Mouse (Mus musculus): ENCODE results near the gene Tspan18. TPM values are rescaled to one million over a fixed set of nuclear protein-coding genes. Genes with fewer than 3 reads are reported as not detected.

Gene Tspan18
- polyA plus RNA-seq, 1 experiment = 0.06 TPM

GRCm38 (mm10) chr2:93283481-93284293 is 50.6 kb downstream of the Tspan18 start:
- H3K36me3 ChIP-seq (ENCODE audit: control insufficient read depth, insufficient read depth) = no peaks in the 10 kb centered on the region
- H3K27me3 ChIP-seq (ENCODE audit: control insufficient read depth, insufficient read depth, insufficient read length) = no peaks in the 10 kb centered on the region
- no peak for TF ChIP-seq MAX (IDR thresholded peaks at IDR 0.05)
- TF ChIP-seq CEBPB (IDR thresholded peaks at IDR 0.05; ENCODE audit: low read depth) = no peak
- TF ChIP-seq CTCF (IDR thresholded peaks at IDR 0.05; ENCODE audit: control insufficient read depth, insufficient read depth, insufficient read length) = no peak
- no peak for TF ChIP-seq FOSL1 (IDR thresholded peaks at IDR 0.05; ENCODE audit: insufficient read depth, low read length, poor library complexity, severe bottlenecking)
- TF ChIP-seq MYOD1 (IDR thresholded peaks at IDR 0.05; ENCODE audit: control insufficient read depth, insufficient read length, low read depth) = no peak
- TF ChIP-seq USF1 (IDR thresholded peaks at IDR 0.05; ENCODE audit: low read depth) = no peak
- TF ChIP-seq MYOG (IDR thresholded peaks at IDR 0.05; ENCODE audit: control insufficient read depth, extremely low read depth, insufficient read length) = no peak
- no peaks in the 10 kb centered on the region for H3K79me3 ChIP-seq (ENCODE audit: low read depth)
- H3K4me3 ChIP-seq (ENCODE audit: insufficient read depth, poor library complexity, severe bottlenecking) = no peak overlapping the region
- H3ac ChIP-seq (ENCODE audit: control insufficient read depth, insufficient read length, low read depth) = no peak overlapping the region
- no peaks in the 10 kb centered on the region for H3K79me2 ChIP-seq (ENCODE audit: control insufficient read depth, insufficient read depth)

- Histone ChIP-seq H3K79me2 (ENCODE audit: control insufficient read depth, insufficient read depth) (no peaks in the 10 kb centered on the region), H3K36me3 (ENCODE audit: control insufficient read depth, insufficient read depth) (no peaks in the 10 kb centered on the region), H3K79me3 (ENCODE audit: low read depth) (no peaks in the 10 kb centered on the region), H3K27me3 (ENCODE audit: control insufficient read depth, insufficient read depth, insufficient read length) (no peaks in the 10 kb centered on the region), H3ac (ENCODE audit: control insufficient read depth, insufficient read length, low read depth) (no peak overlapping the region), H3K4me3 (ENCODE audit: insufficient read depth, poor library complexity, severe bottlenecking) (no peak overlapping the region)
- no peak for TF ChIP-seq FOSL1 (IDR thresholded peaks at IDR 0.05; ENCODE audit: insufficient read depth, low read length, poor library complexity, severe bottlenecking)
- no peak for TF ChIP-seq CTCF (IDR thresholded peaks at IDR 0.05; ENCODE audit: control insufficient read depth, insufficient read depth, insufficient read length)
Observed at GRCm38 (mm10) chr2:93282636-93283035, 51.7 kb downstream of the Tspan18 start.

GRCm38 (mm10) chr2:93281466-93281865 is 52.8 kb downstream of the Tspan18 start:
- H3K79me3 ChIP-seq (ENCODE audit: low read depth) = no peaks in the 10 kb centered on the region
- H3K27me3 ChIP-seq (ENCODE audit: control insufficient read depth, insufficient read depth, insufficient read length) = no peaks in the 10 kb centered on the region
- H3ac ChIP-seq (ENCODE audit: control insufficient read depth, insufficient read length, low read depth) = no peak overlapping the region
- no peak overlapping the region for H3K4me3 ChIP-seq (ENCODE audit: insufficient read depth, poor library complexity, severe bottlenecking)
- TF ChIP-seq CTCF (IDR thresholded peaks at IDR 0.05; ENCODE audit: control insufficient read depth, insufficient read depth, insufficient read length) = no peak
- no peak for TF ChIP-seq MYOD1 (IDR thresholded peaks at IDR 0.05; ENCODE audit: control insufficient read depth, insufficient read length, low read depth)
- no peaks in the 10 kb centered on the region for H3K36me3 ChIP-seq (ENCODE audit: control insufficient read depth, insufficient read depth)
- no peaks in the 10 kb centered on the region for H3K79me2 ChIP-seq (ENCODE audit: control insufficient read depth, insufficient read depth)

- H3K36me3 ChIP-seq (ENCODE audit: control insufficient read depth, insufficient read depth) = no peaks in the 10 kb centered on the region
- no peak overlapping the region for H3K4me3 ChIP-seq (ENCODE audit: insufficient read depth, poor library complexity, severe bottlenecking)
- TF ChIP-seq USF1 (IDR thresholded peaks at IDR 0.05; ENCODE audit: low read depth) (no peak), MYOG (IDR thresholded peaks at IDR 0.05; ENCODE audit: control insufficient read depth, extremely low read depth, insufficient read length) (no peak), CTCF (IDR thresholded peaks at IDR 0.05; ENCODE audit: control insufficient read depth, insufficient read depth, insufficient read length) (no peak), MYOD1 (IDR thresholded peaks at IDR 0.05; ENCODE audit: control insufficient read depth, insufficient read length, low read depth) (no peak), CEBPB (IDR thresholded peaks at IDR 0.05; ENCODE audit: low read depth) (no peak)
- no peak overlapping the region for H3ac ChIP-seq (ENCODE audit: control insufficient read depth, insufficient read length, low read depth)
- no peaks in the 10 kb centered on the region for H3K79me3 ChIP-seq (ENCODE audit: low read depth)
- no peaks in the 10 kb centered on the region for H3K79me2 ChIP-seq (ENCODE audit: control insufficient read depth, insufficient read depth)
- H3K27me3 ChIP-seq (ENCODE audit: control insufficient read depth, insufficient read depth, insufficient read length) = no peaks in the 10 kb centered on the region
Observed at GRCm38 (mm10) chr2:93280117-93280620, 54.1 kb downstream of the Tspan18 start.

- H3ac ChIP-seq (ENCODE audit: control insufficient read depth, insufficient read length, low read depth) = no peak overlapping the region
- no peak for TF ChIP-seq MAX (IDR thresholded peaks at IDR 0.05)
- no peak for TF ChIP-seq FOSL1 (IDR thresholded peaks at IDR 0.05; ENCODE audit: insufficient read depth, low read length, poor library complexity, severe bottlenecking)
- no peak for TF ChIP-seq USF1 (IDR thresholded peaks at IDR 0.05; ENCODE audit: low read depth)
- no peak for TF ChIP-seq CTCF (IDR thresholded peaks at IDR 0.05; ENCODE audit: control insufficient read depth, insufficient read depth, insufficient read length)
- no peak for TF ChIP-seq CEBPB (IDR thresholded peaks at IDR 0.05; ENCODE audit: low read depth)
- no peak for TF ChIP-seq MYOD1 (IDR thresholded peaks at IDR 0.05; ENCODE audit: control insufficient read depth, insufficient read length, low read depth)
- TF ChIP-seq MYOG (IDR thresholded peaks at IDR 0.05; ENCODE audit: control insufficient read depth, extremely low read depth, insufficient read length) = no peak
- H3K79me3 ChIP-seq (ENCODE audit: low read depth) = no peaks in the 10 kb centered on the region
- no peaks in the 10 kb centered on the region for H3K79me2 ChIP-seq (ENCODE audit: control insufficient read depth, insufficient read depth)
- no peak overlapping the region for H3K4me3 ChIP-seq (ENCODE audit: insufficient read depth, poor library complexity, severe bottlenecking)
- no peaks in the 10 kb centered on the region for H3K27me3 ChIP-seq (ENCODE audit: control insufficient read depth, insufficient read depth, insufficient read length)
- no peaks in the 10 kb centered on the region for H3K36me3 ChIP-seq (ENCODE audit: control insufficient read depth, insufficient read depth)
Observed at GRCm38 (mm10) chr2:93278181-93278975, 55.9 kb downstream of the Tspan18 start.

Measured in C2C12 (cell line).